Mouse (Mus musculus): ENCODE results near the gene Lmf2.

DNA sequence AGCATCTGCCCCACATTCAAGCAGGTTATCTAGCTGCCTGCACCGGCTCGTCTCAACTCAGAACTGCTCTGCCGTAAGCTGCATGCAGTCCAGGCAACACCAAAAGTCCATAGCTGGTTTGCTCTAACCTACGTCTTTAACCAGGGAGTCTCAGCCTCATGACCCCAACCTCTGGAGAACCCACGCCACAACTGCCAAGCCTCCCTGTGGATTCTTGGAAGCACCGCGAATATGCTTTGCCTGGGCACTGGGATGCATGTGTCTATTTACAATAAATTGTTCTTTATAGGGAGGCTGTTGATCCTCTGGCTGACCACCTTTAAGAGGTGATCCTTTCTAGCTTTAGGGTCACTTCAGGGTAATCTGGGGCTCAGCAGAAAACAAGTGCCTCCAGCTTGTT is 17.1 kb upstream of the Lmf2 start:
- TF ChIP-seq CTCF (conservative IDR thresholded peaks at IDR 0.05; ENCODE audit: low read length): no peak
- no peak for TF ChIP-seq POU5F1 (IDR thresholded peaks at IDR 0.05; ENCODE audit: borderline replicate concordance, low read length)
- no peak for TF ChIP-seq NANOG (IDR thresholded peaks at IDR 0.05; ENCODE audit: borderline replicate concordance, low read length)
